Mouse (Mus musculus): ENCODE data around the gene Prkab2.

The Prkab2 gene

GRCm38 (mm10) chr3:97690590-97690989 is 32.6 kb downstream of the Prkab2 start:
- peaks cover 34% of the 10 kb centered on the region for H3K27me3 ChIP-seq (ENCODE audit: insufficient read depth, low read length)
- no peaks in the 10 kb centered on the region for H3K36me3 ChIP-seq (ENCODE audit: insufficient read depth, low read length)
- no peak for TF ChIP-seq NANOG (IDR thresholded peaks at IDR 0.05; ENCODE audit: borderline replicate concordance, low read length)
- TF ChIP-seq CTCF (conservative IDR thresholded peaks at IDR 0.05; ENCODE audit: low read length), result no peak
- TF ChIP-seq POU5F1 (IDR thresholded peaks at IDR 0.05; ENCODE audit: borderline replicate concordance, low read length), result no peak
- peak overlapping the region; percentile 39 for H3K4me3 ChIP-seq (replicated peaks; ENCODE audit: low read length)
- peaks cover 26% of the 10 kb centered on the region for H3K4me1 ChIP-seq (replicated peaks; ENCODE audit: low read depth, low read length)
- H3K9me3 ChIP-seq (ENCODE audit: low read length), result no peaks in the 10 kb centered on the region

- H3K36me3 ChIP-seq (ENCODE audit: insufficient read depth, low read length), result no peaks in the 10 kb centered on the region
- H3K4me3 ChIP-seq (replicated peaks; ENCODE audit: low read length), result no peak overlapping the region; the same call in 1 of the 2 replicates
- peaks cover 26% of the 10 kb centered on the region for H3K27me3 ChIP-seq (ENCODE audit: insufficient read depth, low read length)
- peaks cover 26% of the 10 kb centered on the region for H3K4me1 ChIP-seq (replicated peaks; ENCODE audit: low read depth, low read length)
- no peaks in the 10 kb centered on the region for H3K9me3 ChIP-seq (ENCODE audit: low read length)
- TF ChIP-seq CTCF (conservative IDR thresholded peaks at IDR 0.05; ENCODE audit: low read length), result no peak
- TF ChIP-seq POU5F1 (IDR thresholded peaks at IDR 0.05; ENCODE audit: borderline replicate concordance, low read length), result no peak
- TF ChIP-seq NANOG (IDR thresholded peaks at IDR 0.05; ENCODE audit: borderline replicate concordance, low read length), result no peak
Observed at GRCm38 (mm10) chr3:97691443-97692017, 33.5 kb downstream of the Prkab2 start.

- peaks cover 12% of the 10 kb centered on the region for H3K27me3 ChIP-seq (ENCODE audit: insufficient read depth, low read length)
- peaks cover 26% of the 10 kb centered on the region for H3K4me1 ChIP-seq (replicated peaks; ENCODE audit: low read depth, low read length)
- H3K36me3 ChIP-seq (ENCODE audit: insufficient read depth, low read length), result no peaks in the 10 kb centered on the region
- no peaks in the 10 kb centered on the region for H3K9me3 ChIP-seq (ENCODE audit: low read length)
- H3K4me3 ChIP-seq (replicated peaks; ENCODE audit: low read length), result no peak overlapping the region
- TF ChIP-seq NANOG (IDR thresholded peaks at IDR 0.05; ENCODE audit: borderline replicate concordance, low read length) (no peak), POU5F1 (IDR thresholded peaks at IDR 0.05; ENCODE audit: borderline replicate concordance, low read length) (no peak), CTCF (conservative IDR thresholded peaks at IDR 0.05; ENCODE audit: low read length) (no peak)
Observed at GRCm38 (mm10) chr3:97693806-97694205, 35.8 kb downstream of the Prkab2 start.

- H3K36me3 ChIP-seq (ENCODE audit: insufficient read depth, low read length), result no peaks in the 10 kb centered on the region
- H3K4me1 ChIP-seq (replicated peaks; ENCODE audit: low read depth, low read length), result peaks cover 8% of the 10 kb centered on the region
- H3K4me3 ChIP-seq (replicated peaks; ENCODE audit: low read length), result no peak overlapping the region
- TF ChIP-seq NANOG (IDR thresholded peaks at IDR 0.05; ENCODE audit: borderline replicate concordance, low read length) (no peak), POU5F1 (IDR thresholded peaks at IDR 0.05; ENCODE audit: borderline replicate concordance, low read length) (no peak), CTCF (conservative IDR thresholded peaks at IDR 0.05; ENCODE audit: low read length) (no peak)
- H3K9me3 ChIP-seq (ENCODE audit: low read length), result no peaks in the 10 kb centered on the region
- peaks cover 9% of the 10 kb centered on the region for H3K27me3 ChIP-seq (ENCODE audit: insufficient read depth, low read length)
Observed at GRCm38 (mm10) chr3:97696866-97697265, 38.9 kb downstream of the Prkab2 start.

- no peak overlapping the region for H3K4me3 ChIP-seq (replicated peaks; ENCODE audit: low read length)
- H3K4me1 ChIP-seq (replicated peaks; ENCODE audit: low read depth, low read length), result peaks cover 4% of the 10 kb centered on the region
- TF ChIP-seq POU5F1 (IDR thresholded peaks at IDR 0.05; ENCODE audit: borderline replicate concordance, low read length), result no peak
- TF ChIP-seq CTCF (conservative IDR thresholded peaks at IDR 0.05; ENCODE audit: low read length), result no peak
- TF ChIP-seq NANOG (IDR thresholded peaks at IDR 0.05; ENCODE audit: borderline replicate concordance, low read length), result no peak
- H3K36me3 ChIP-seq (ENCODE audit: insufficient read depth, low read length), result no peaks in the 10 kb centered on the region
- no peaks in the 10 kb centered on the region for H3K9me3 ChIP-seq (ENCODE audit: low read length)
- peaks cover 12% of the 10 kb centered on the region for H3K27me3 ChIP-seq (ENCODE audit: insufficient read depth, low read length)
Observed at GRCm38 (mm10) chr3:97697291-97697690, 39.3 kb downstream of the Prkab2 start.

GRCm38 (mm10) chr3:97699061-97699460 is 41.1 kb downstream of the Prkab2 start:
- Histone ChIP-seq H3K9me3 (ENCODE audit: low read length) (no peaks in the 10 kb centered on the region), H3K4me1 (replicated peaks; ENCODE audit: low read depth, low read length) (no peaks in the 10 kb centered on the region), H3K27me3 (ENCODE audit: insufficient read depth, low read length) (peaks cover 19% of the 10 kb centered on the region), H3K36me3 (ENCODE audit: insufficient read depth, low read length) (no peaks in the 10 kb centered on the region), H3K4me3 (replicated peaks; ENCODE audit: low read length) (no peak overlapping the region)
- TF ChIP-seq POU5F1 (IDR thresholded peaks at IDR 0.05; ENCODE audit: borderline replicate concordance, low read length) (no peak), CTCF (conservative IDR thresholded peaks at IDR 0.05; ENCODE audit: low read length) (no peak), NANOG (IDR thresholded peaks at IDR 0.05; ENCODE audit: borderline replicate concordance, low read length) (no peak)

- H3K4me3 ChIP-seq (replicated peaks; ENCODE audit: low read length), result no peak overlapping the region
- no peaks in the 10 kb centered on the region for H3K36me3 ChIP-seq (ENCODE audit: insufficient read depth, low read length)
- TF ChIP-seq NANOG (IDR thresholded peaks at IDR 0.05; ENCODE audit: borderline replicate concordance, low read length), result no peak
- TF ChIP-seq CTCF (conservative IDR thresholded peaks at IDR 0.05; ENCODE audit: low read length), result no peak
- no peak for TF ChIP-seq POU5F1 (IDR thresholded peaks at IDR 0.05; ENCODE audit: borderline replicate concordance, low read length)
- H3K4me1 ChIP-seq (replicated peaks; ENCODE audit: low read depth, low read length), result no peaks in the 10 kb centered on the region
- H3K27me3 ChIP-seq (ENCODE audit: insufficient read depth, low read length), result peaks cover 19% of the 10 kb centered on the region
- no peaks in the 10 kb centered on the region for H3K9me3 ChIP-seq (ENCODE audit: low read length)
Observed at GRCm38 (mm10) chr3:97701198-97701597, 43.2 kb downstream of the Prkab2 start.

- H3K27me3 ChIP-seq (ENCODE audit: insufficient read depth, low read length), result peaks cover 19% of the 10 kb centered on the region
- H3K4me3 ChIP-seq (replicated peaks; ENCODE audit: low read length), result no peak overlapping the region
- no peaks in the 10 kb centered on the region for H3K9me3 ChIP-seq (ENCODE audit: low read length)
- no peaks in the 10 kb centered on the region for H3K4me1 ChIP-seq (replicated peaks; ENCODE audit: low read depth, low read length)
- H3K36me3 ChIP-seq (ENCODE audit: insufficient read depth, low read length), result no peaks in the 10 kb centered on the region
- TF ChIP-seq CTCF (conservative IDR thresholded peaks at IDR 0.05; ENCODE audit: low read length), result no peak
- no peak for TF ChIP-seq POU5F1 (IDR thresholded peaks at IDR 0.05; ENCODE audit: borderline replicate concordance, low read length)
- no peak for TF ChIP-seq NANOG (IDR thresholded peaks at IDR 0.05; ENCODE audit: borderline replicate concordance, low read length)
Observed at GRCm38 (mm10) chr3:97702448-97703080, 44.6 kb downstream of the Prkab2 start.

Measured in E14TG2a.4 (cell line).